Mouse (Mus musculus): ENCODE measurements at regions not wholly inside any gene's neighbourhood (a gene's known extent, or its start where the extent isn't known, plus 50 kb on each side); places are given as distances from the start of the nearest gene placed in this dataset.
"Not testable (repeated sequence)": the region's sequence is repeated elsewhere in the genome, so short reads cannot be mapped to it uniquely, and the experiment has no call there.

- not testable (repeated sequence) for H3K9me3 ChIP-seq (ENCODE audit: low read length); H3K4me1 ChIP-seq (replicated peaks; ENCODE audit: low read depth, low read length); H3K36me3 ChIP-seq (ENCODE audit: insufficient read depth, low read length); H3K27me3 ChIP-seq (ENCODE audit: insufficient read depth, low read length)
- 0 out of 2 replicates have a peak overlapping the region, but pooled peaks have one; percentile 41 for H3K4me3 ChIP-seq (replicated peaks; ENCODE audit: low read length)
These were observed 94.3 kb upstream of the Zfp986 start for GRCm38 (mm10) chr4:145774241-145774761.

- H3K36me3 ChIP-seq (ENCODE audit: insufficient read depth, low read length); H3K4me1 ChIP-seq (replicated peaks; ENCODE audit: low read depth, low read length); H3K9me3 ChIP-seq (ENCODE audit: low read length); H3K27me3 ChIP-seq (ENCODE audit: insufficient read depth, low read length): not testable (repeated sequence)
- 0 out of 2 replicates have a peak overlapping the region, but pooled peaks have one; percentile 41 for H3K4me3 ChIP-seq (replicated peaks; ENCODE audit: low read length)
These were observed 93.7 kb upstream of the Zfp986 start for GRCm38 (mm10) chr4:145774884-145775283.

- not testable (repeated sequence) for H3K4me3 ChIP-seq (replicated peaks; ENCODE audit: low read length); H3K4me1 ChIP-seq (replicated peaks; ENCODE audit: low read depth, low read length); H3K27me3 ChIP-seq (ENCODE audit: insufficient read depth, low read length); H3K36me3 ChIP-seq (ENCODE audit: insufficient read depth, low read length); H3K9me3 ChIP-seq (ENCODE audit: low read length)
These were observed 92.1 kb upstream of the Zfp986 start for GRCm38 (mm10) chr4:145776531-145776930.

GRCm38 (mm10) chr4:145781281-145781896 lies 87.2 kb upstream of the Zfp986 start:
- not testable (repeated sequence) for H3K27me3 ChIP-seq (ENCODE audit: insufficient read depth, low read length); H3K36me3 ChIP-seq (ENCODE audit: insufficient read depth, low read length); H3K4me3 ChIP-seq (replicated peaks; ENCODE audit: low read length); H3K9me3 ChIP-seq (ENCODE audit: low read length); H3K4me1 ChIP-seq (replicated peaks; ENCODE audit: low read depth, low read length)

GRCm38 (mm10) chr4:145814674-145815073 lies 53.9 kb upstream of the Zfp986 start:
- H3K4me3 ChIP-seq (replicated peaks; ENCODE audit: low read length); H3K9me3 ChIP-seq (ENCODE audit: low read length); H3K36me3 ChIP-seq (ENCODE audit: insufficient read depth, low read length); H3K4me1 ChIP-seq (replicated peaks; ENCODE audit: low read depth, low read length); H3K27me3 ChIP-seq (ENCODE audit: insufficient read depth, low read length): not testable (repeated sequence)

All from E14TG2a.4 (cell line).